ENCODE assay signal across 8 mouse cellular contexts in genomic region chr12:118300754-118301071, GRCm38 (mm10). TPM values are rescaled to one million over a fixed set of nuclear protein-coding genes. Genes with fewer than 3 reads are reported as not detected.
DNase-seq lines count a peak whose midpoint lies in the region; ATAC-seq and TF ChIP-seq lines count a peak whose summit lies in the region.

No protein-coding gene starts in this region.

- H3K9me3 ChIP-seq in embryonic facial prominence, embryonic 11.5 days (replicated peaks; ENCODE audit: control insufficient read depth, low read length): no peaks in the 10 kb centered on the region
- H3K9me3 ChIP-seq in hindbrain, postnatal 0 days (ENCODE audit: low read length): no peaks in the 10 kb centered on the region
- no peaks in the 10 kb centered on the region for H3K9me3 ChIP-seq in midbrain, embryonic 16.5 days (replicated peaks; ENCODE audit: control insufficient read depth, low read length, poor library complexity, severe bottlenecking)

- peak overlapping the region; percentile 61 for H3K9ac ChIP-seq in embryonic facial prominence, embryonic 11.5 days (replicated peaks; ENCODE audit: low read length)
- H3K9ac ChIP-seq in hindbrain, postnatal 0 days (replicated peaks; ENCODE audit: low read length): peak overlapping the region; percentile 85
- H3K9ac ChIP-seq in midbrain, embryonic 16.5 days (ENCODE audit: low read depth, low read length): peak overlapping the region; percentile 80

- H3K4me3 ChIP-seq in layer of hippocampus, adult 2 months: peak overlapping the region; percentile 83
- H3K4me3 ChIP-seq in embryonic facial prominence, embryonic 11.5 days (ENCODE audit: low read depth, low read length): peak overlapping the region; percentile 73
- peak overlapping the region; percentile 85 for H3K4me3 ChIP-seq in hindbrain, postnatal 0 days (ENCODE audit: low read length)
- peak overlapping the region; percentile 86 for H3K4me3 ChIP-seq in midbrain, embryonic 16.5 days (ENCODE audit: low read depth, low read length)

- WGBS in embryonic facial prominence, embryonic 11.5 days: 0% methylated on average over 13 of the region's 13 CpGs
- WGBS in hindbrain, postnatal 0 days: 0% methylated on average over 10 of the region's 13 CpGs
- 0% methylated on average over 13 of the region's 13 CpGs for WGBS in midbrain, embryonic 16.5 days

- peak overlapping the region; percentile 42 for H3K4me2 ChIP-seq in embryonic facial prominence, embryonic 11.5 days (ENCODE audit: low read depth, low read length)
- peak overlapping the region; percentile 70 for H3K4me2 ChIP-seq in hindbrain, postnatal 0 days (ENCODE audit: low read depth, low read length)
- peak overlapping the region; percentile 53 for H3K4me2 ChIP-seq in midbrain, embryonic 16.5 days (ENCODE audit: low read length)

- peaks cover 5% of the 10 kb centered on the region for H3K4me1 ChIP-seq in embryonic facial prominence, embryonic 11.5 days (ENCODE audit: control insufficient read depth, insufficient read depth, low read length)
- H3K4me1 ChIP-seq in hindbrain, postnatal 0 days (ENCODE audit: insufficient read depth, low read length): peaks cover 25% of the 10 kb centered on the region; the same call in 1 of the 2 replicates
- peaks cover 34% of the 10 kb centered on the region for H3K4me1 ChIP-seq in midbrain, embryonic 16.5 days (ENCODE audit: control insufficient read depth, insufficient read depth, low read length)

- ATAC-seq in embryonic facial prominence, embryonic 11.5 days (replicated peaks; ENCODE audit: insufficient number of reproducible peaks, low FRiP score, low TSS enrichment, low read depth): no peak; the same call in 1 of the 2 replicates
- no peak for ATAC-seq in hindbrain, postnatal 0 days
- no peak for ATAC-seq in midbrain, embryonic 16.5 days

- no peaks in the 10 kb centered on the region for H3K36me3 ChIP-seq in embryonic facial prominence, embryonic 11.5 days (replicated peaks; ENCODE audit: control insufficient read depth, insufficient read depth, low read depth, low read length)
- no peaks in the 10 kb centered on the region for H3K36me3 ChIP-seq in hindbrain, postnatal 0 days (ENCODE audit: insufficient read depth, low read length)
- H3K36me3 ChIP-seq in midbrain, embryonic 16.5 days (ENCODE audit: control insufficient read depth, insufficient read depth, low read length): no peaks in the 10 kb centered on the region

- peak overlapping the region; percentile 97 for H3K27ac ChIP-seq in layer of hippocampus, adult 2 months
- H3K27ac ChIP-seq in embryonic facial prominence, embryonic 11.5 days (replicated peaks; ENCODE audit: low read depth, low read length): peak overlapping the region; percentile 85
- H3K27ac ChIP-seq in hindbrain, postnatal 0 days: peak overlapping the region; percentile 97
- H3K27ac ChIP-seq in midbrain, embryonic 16.5 days (ENCODE audit: low read length): peak overlapping the region; percentile 95

- no peak for TF ChIP-seq CTCF in layer of hippocampus, adult 2 months (conservative IDR thresholded peaks at IDR 0.05)
- peak; percentile 33 for TF ChIP-seq CTCF in hindbrain, postnatal 0 days (IDR thresholded peaks at IDR 0.05; ENCODE audit: low read depth)

- no peak for DNase-seq in layer of hippocampus, adult 2 months (ENCODE audit: low spot score in 2 of 2)
- no peak for DNase-seq in layer of hippocampus, adult 18-20 months (ENCODE audit: low spot score in 2 of 2)
- no peak for DNase-seq in embryonic facial prominence, embryonic 11.5 days (ENCODE audit: low spot score)
- no peak for DNase-seq in hindbrain, postnatal 0 days (ENCODE audit: low spot score)
- DNase-seq in cerebellum, postnatal 14 days: no peak
- no peak for DNase-seq in right cerebral cortex, postnatal 10 days (ENCODE audit: low spot score in 2 of 2)
- DNase-seq in adrenal gland, adult 8-10 months: no peak

- no peaks in the 10 kb centered on the region for H3K27me3 ChIP-seq in embryonic facial prominence, embryonic 11.5 days (ENCODE audit: control insufficient read depth, insufficient read depth, low read length)
- H3K27me3 ChIP-seq in hindbrain, postnatal 0 days (ENCODE audit: insufficient read depth, low read length): no peaks in the 10 kb centered on the region
- H3K27me3 ChIP-seq in midbrain, embryonic 16.5 days (ENCODE audit: control insufficient read depth, insufficient read depth, low read depth, low read length): no peaks in the 10 kb centered on the region

RNA-seq across cellular contexts. Expression of gene Sp4, which starts 0.5 kb away (rescaled TPM):
- 10 to 100 TPM; 25.6 to 29.9 TPM for total RNA-seq in layer of hippocampus, adult 2 months (2021)
- total RNA-seq in layer of hippocampus, adult 18-20 months (2021): 10 to 100 TPM; 29.4 to 30.7 TPM
- polyA plus RNA-seq in embryonic facial prominence, embryonic 11.5 days (2014; fragmentation: Nextera tagmentation; extraction: Ambion mirVana): 16.9 and 18.5 TPM in 2 replicates
- total RNA-seq in hindbrain, postnatal 0 days (2014; rRNA removed): 41.2 and 47.0 TPM in 2 replicates
- polyA plus RNA-seq in hindbrain, postnatal 0 days (2015; fragmentation: Nextera tagmentation; extraction: Ambion mirVana): 13.1 and 15.8 TPM in 2 replicates
- polyA plus RNA-seq in midbrain, embryonic 16.5 days (2015; fragmentation: Nextera tagmentation; extraction: Ambion mirVana): 22.6 and 26.7 TPM in 2 replicates
- total RNA-seq in adrenal gland, adult 8-10 months (2022): 10 to 100 TPM in 2 of 4 experiments, 1 to 10 TPM in 2; 7.3 to 14.3 (median 9.6) TPM
